Mouse (Mus musculus) hindbrain, postnatal 0 days (tissue): ENCODE measurements at regions not wholly inside any gene's neighbourhood (a gene's known extent, or its start where the extent isn't known, plus 50 kb on each side); places are given as distances from the start of the nearest gene placed in this dataset.

Source experiments
- ATAC-seq: fragments of 200-750 bp; cut with Nextera tagmentation; 2 replicates; pipeline ENCODE4 v1.8.0; 2017; ENCODE audit warnings: mild to moderate bottlenecking, moderate TSS enrichment, moderate library complexity
- DNase-seq: peaks from one replicate; pipeline ENCODE4 v3.0.0-alpha.2; 2015; ENCODE audit warnings: low spot score
- H3K27ac ChIP-seq: fragments of 300-500 bp; sonication (generic); 2 replicates; pipeline ENCODE4 v1.5.1; 2014; ENCODE audit warnings: mild to moderate bottlenecking
- H3K27me3 ChIP-seq: fragments of 300-500 bp; sonication (generic); 2 replicates; pipeline ENCODE4 v1.6.1; 2014; ENCODE audit warnings: low read length, mixed read lengths; ENCODE audit not compliant: insufficient read depth
- H3K36me3 ChIP-seq: fragments of 300-500 bp; sonication (generic); 2 replicates; pipeline ENCODE4 v1.6.1; 2014; ENCODE audit warnings: low read length, mixed read lengths; ENCODE audit not compliant: insufficient read depth
- H3K4me1 ChIP-seq: fragments of 300-500 bp; sonication (generic); 2 replicates; pipeline ENCODE4 v1.6.1; 2014; ENCODE audit warnings: antibody characterized with exemption, low read length, mixed read lengths; ENCODE audit not compliant: insufficient read depth
- H3K4me2 ChIP-seq: fragments of 300-500 bp; sonication (generic); 2 replicates; pipeline ENCODE4 v1.6.1; 2014; ENCODE audit warnings: low read depth, mild to moderate bottlenecking, low read length, moderate library complexity, mixed read lengths
- H3K4me3 ChIP-seq: fragments of 300-500 bp; sonication (generic); 2 replicates; pipeline ENCODE4 v1.5.1; 2014; ENCODE audit warnings: low read length
- H3K9ac ChIP-seq: fragments of 300-500 bp; sonication (generic); replicated peaks from 2 replicates; pipeline ENCODE4 v1.6.1; 2014; ENCODE audit warnings: mild to moderate bottlenecking, low read length, moderate library complexity, mixed read lengths
- H3K9me3 ChIP-seq: fragments of 300-500 bp; sonication (generic); 2 replicates; pipeline ENCODE4 v1.6.1; 2016; ENCODE audit warnings: low read length, mixed read lengths
- CTCF ChIP-seq: IDR thresholded peaks from 2 replicates; pipeline ENCODE4 v1.5.1; 2016; ENCODE audit warnings: antibody characterized with exemption, control low read depth, low read depth
- WGBS: fragments of 180-500 bp; shearing (Covaris S2); extraction: QIAGEN DNeasy Blood & Tissue Kit; methylation state at CpG from one replicate; pipeline ENCODE4 v1.1.7; 2014; 5-methylcytosine and 5-hydroxymethylcytosine counted together

- ATAC-seq (no peak), DNase-seq (no peak)
- H3K9ac ChIP-seq: no peak overlapping the region
- H3K36me3 ChIP-seq: no peaks in the 10 kb centered on the region
- WGBS: 74% methylated on average over 17 of the region's 17 CpGs
- H3K4me3 ChIP-seq: no peak overlapping the region
- no peak for TF ChIP-seq CTCF
- H3K9me3 ChIP-seq: no peaks in the 10 kb centered on the region
- no peaks in the 10 kb centered on the region for H3K4me1 ChIP-seq
- no peaks in the 10 kb centered on the region for H3K27me3 ChIP-seq
- H3K27ac ChIP-seq: no peak overlapping the region
- no peak overlapping the region for H3K4me2 ChIP-seq
Measured at GRCm38 (mm10) chr10:21789847-21790530, 92.0 kb upstream of the Sgk1 start.

DNA sequence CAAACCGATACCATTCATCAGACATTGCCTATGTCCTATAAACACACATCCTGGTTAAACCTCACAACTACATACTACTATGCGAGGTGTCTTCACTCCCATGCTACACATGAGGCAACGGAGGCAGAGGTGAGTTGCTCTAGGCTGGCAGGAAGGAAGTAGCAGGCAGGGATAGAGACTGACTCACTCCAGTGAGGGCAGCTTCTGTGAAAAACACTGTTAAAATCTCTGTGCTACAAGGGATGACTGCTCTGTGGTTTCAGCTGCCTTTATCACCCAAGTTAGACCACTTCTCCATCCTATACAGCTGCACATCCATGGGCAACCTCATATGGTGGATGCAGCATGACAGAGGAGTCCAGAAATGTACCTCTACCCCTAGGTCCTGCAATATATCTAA, 91.0 kb upstream of the Sgk1 start:
- DNase-seq (no peak), ATAC-seq (no peak)
- Histone ChIP-seq H3K4me1 (no peaks in the 10 kb centered on the region), H3K27me3 (no peaks in the 10 kb centered on the region), H3K36me3 (no peaks in the 10 kb centered on the region), H3K27ac (no peak overlapping the region), H3K9me3 (no peaks in the 10 kb centered on the region), H3K9ac (no peak overlapping the region), H3K4me2 (no peak overlapping the region), H3K4me3 (no peak overlapping the region)
- TF ChIP-seq CTCF: no peak
- 89% methylated on average over 3 of the region's 3 CpGs for WGBS

- DNase-seq: no peak
- Histone ChIP-seq H3K27me3 (no peaks in the 10 kb centered on the region), H3K4me3 (no peak overlapping the region), H3K9me3 (no peaks in the 10 kb centered on the region), H3K9ac (no peak overlapping the region), H3K27ac (no peak overlapping the region), H3K4me1 (no peaks in the 10 kb centered on the region), H3K36me3 (no peaks in the 10 kb centered on the region), H3K4me2 (no peak overlapping the region)
- TF ChIP-seq CTCF: no peak
- WGBS: 35% methylated on average over 10 of the region's 10 CpGs
- ATAC-seq: no peak
Measured at GRCm38 (mm10) chr10:21792431-21792830, 89.6 kb upstream of the Sgk1 start.

GRCm38 (mm10) chr10:21793641-21794040, 88.3 kb upstream of the Sgk1 start:
- 88% methylated on average over 11 of the region's 11 CpGs for WGBS
- no peak for ATAC-seq
- no peak for DNase-seq

DNA sequence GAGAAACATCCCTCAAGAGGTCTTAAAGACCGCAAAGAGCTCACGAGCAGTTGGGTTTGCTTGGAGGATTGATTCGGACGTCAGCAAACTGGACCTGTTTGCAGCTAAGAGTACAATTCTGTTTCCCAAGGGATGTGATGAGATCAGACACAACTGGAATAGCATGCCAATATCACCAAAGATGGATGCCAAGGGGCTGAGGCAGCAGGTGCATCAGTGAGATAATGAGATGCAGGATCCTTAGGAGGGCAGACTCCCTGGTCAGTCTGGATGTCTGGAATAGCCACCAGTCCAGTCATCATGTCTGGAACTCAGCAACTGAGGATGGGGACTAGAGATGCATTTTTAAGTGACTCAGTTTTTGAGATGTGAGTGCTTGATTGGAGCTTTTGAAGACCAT, 85.6 kb upstream of the Sgk1 start:
- H3K36me3 ChIP-seq: no peaks in the 10 kb centered on the region
- no peak for TF ChIP-seq CTCF
- DNase-seq: no peak
- WGBS: 89% methylated on average over 4 of the region's 4 CpGs
- no peaks in the 10 kb centered on the region for H3K9me3 ChIP-seq
- ATAC-seq: no peak
- no peaks in the 10 kb centered on the region for H3K4me1 ChIP-seq
- H3K27ac ChIP-seq: no peak overlapping the region
- H3K9ac ChIP-seq: no peak overlapping the region
- no peak overlapping the region for H3K4me2 ChIP-seq
- no peak overlapping the region for H3K4me3 ChIP-seq
- H3K27me3 ChIP-seq: no peaks in the 10 kb centered on the region

More at GRCm38 (mm10) chr10:21793641-21794040, 88.3 kb upstream of the Sgk1 start:
- no peak for TF ChIP-seq CTCF
- Histone ChIP-seq H3K27ac (no peak overlapping the region), H3K9me3 (no peaks in the 10 kb centered on the region), H3K4me3 (no peak overlapping the region), H3K9ac (no peak overlapping the region), H3K36me3 (no peaks in the 10 kb centered on the region), H3K27me3 (no peaks in the 10 kb centered on the region), H3K4me2 (no peak overlapping the region), H3K4me1 (no peaks in the 10 kb centered on the region)

DNA sequence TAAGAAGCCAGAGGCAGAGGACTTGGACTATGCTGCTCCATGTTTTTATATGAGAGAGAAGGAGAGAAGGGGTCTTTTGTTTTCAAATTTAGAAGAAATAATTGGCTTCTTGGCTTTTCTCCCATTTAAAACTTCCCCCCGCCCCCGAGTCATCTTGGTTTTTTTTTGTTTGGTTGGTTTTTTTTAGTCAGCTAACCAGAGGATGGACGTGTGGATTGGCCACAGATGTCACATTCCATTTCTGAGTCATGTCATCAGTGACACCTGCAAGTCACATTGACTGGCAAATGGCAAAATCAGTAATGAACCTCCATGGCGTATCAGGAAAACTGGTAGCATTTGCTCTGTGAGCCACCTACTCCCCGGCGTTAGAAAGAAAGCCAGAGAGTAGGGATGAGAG, 83.9 kb upstream of the Sgk1 start:
- no peak overlapping the region for H3K4me3 ChIP-seq
- no peaks in the 10 kb centered on the region for H3K9me3 ChIP-seq
- H3K36me3 ChIP-seq: no peaks in the 10 kb centered on the region
- H3K27me3 ChIP-seq: no peaks in the 10 kb centered on the region
- ATAC-seq (no peak), DNase-seq (no peak)
- TF ChIP-seq CTCF: no peak
- H3K27ac ChIP-seq: no peak overlapping the region
- no peaks in the 10 kb centered on the region for H3K4me1 ChIP-seq
- no peak overlapping the region for H3K4me2 ChIP-seq
- 77% methylated on average over 6 of the region's 6 CpGs for WGBS
- H3K9ac ChIP-seq: no peak overlapping the region

GRCm38 (mm10) chr10:21801556-21801955, 80.4 kb upstream of the Sgk1 start:
- Histone ChIP-seq H3K27ac (no peak overlapping the region), H3K4me1 (no peaks in the 10 kb centered on the region), H3K27me3 (no peaks in the 10 kb centered on the region), H3K4me3 (no peak overlapping the region), H3K9me3 (no peaks in the 10 kb centered on the region), H3K36me3 (no peaks in the 10 kb centered on the region), H3K9ac (no peak overlapping the region), H3K4me2 (no peak overlapping the region)
- DNase-seq (no peak), ATAC-seq (no peak)
- TF ChIP-seq CTCF: no peak
- WGBS: 81% methylated on average over 5 of the region's 5 CpGs
